Mouse (Mus musculus): ENCODE measurements around the gene Yipf4. TPM values are rescaled to one million over a fixed set of nuclear protein-coding genes. Genes with fewer than 3 reads are reported as not detected.

The Yipf4 gene
- total and polyA plus RNA-seq, 3 experiments = 28.9 to 77.7 (median 41.6) TPM

- DNase-seq (ENCODE audit: extremely low read depth) = peak; percentile 71
- in situ Hi-C loops (cut with MboI; ENCODE audit: low pct_ligation_motif_present, low pct_unique_long_range_greater_than_20kb, low sequenced_read_pairs) (no loop called here), dilution Hi-C loops (cut with MboI; ENCODE audit: extremely low pct_ligation_motif_present, extremely low pct_unique_long_range_greater_than_20kb, low sequenced_read_pairs) (no loop called here)
- TF ChIP-seq TBP (conservative IDR thresholded peaks at IDR 0.05; ENCODE audit: low read depth, low read length) = peak; percentile 88
- peak; percentile 75 for TF ChIP-seq ELF1 (IDR thresholded peaks at IDR 0.05; ENCODE audit: low read depth, low read length)
- TF ChIP-seq TCF12 (IDR thresholded peaks at IDR 0.05; ENCODE audit: low read depth, low read length) = no peak
- TF ChIP-seq IRF4 (IDR thresholded peaks at IDR 0.05; ENCODE audit: low read depth, low read length) = no peak
- TF ChIP-seq MAZ (IDR thresholded peaks at IDR 0.05; ENCODE audit: low read depth, low read length) = no peak
- TF ChIP-seq ZC3H11A (IDR thresholded peaks at IDR 0.05; ENCODE audit: low read depth, low read length) = no peak
- TF ChIP-seq MAFK (IDR thresholded peaks at IDR 0.05; ENCODE audit: insufficient replicate concordance, low read length) = no peak
- TF ChIP-seq E2F4 (IDR thresholded peaks at IDR 0.05; ENCODE audit: insufficient replicate concordance, low read depth, low read length) = no peak
- TF ChIP-seq RAD21 (IDR thresholded peaks at IDR 0.05; ENCODE audit: low read depth, low read length) = peak; percentile 6
- no peak for TF ChIP-seq EP300 (IDR thresholded peaks at IDR 0.05; ENCODE audit: low read length)
- TF ChIP-seq CHD1 (IDR thresholded peaks at IDR 0.05; ENCODE audit: low read depth, low read length) = no peak
- TF ChIP-seq SIN3A (IDR thresholded peaks at IDR 0.05; ENCODE audit: low read length) = no peak; the same call in 1 of the 2 replicates
- TF ChIP-seq BHLHE40 (IDR thresholded peaks at IDR 0.05; ENCODE audit: low read depth, low read length) = no peak
- no peak for TF ChIP-seq MYC (IDR thresholded peaks at IDR 0.05; ENCODE audit: low read depth, low read length)
- no peak for TF ChIP-seq MAX (IDR thresholded peaks at IDR 0.05; ENCODE audit: low read length)
- no peak for TF ChIP-seq POLR2AphosphoS2 (IDR thresholded peaks at IDR 0.05; ENCODE audit: low read depth, low read length)
- peak in 1 of 2 experiments; percentile 42; a peak in 2 of 4 replicates for TF ChIP-seq CTCF (conservative IDR thresholded peaks at IDR 0.05 in 1 of 2, IDR thresholded peaks at IDR 0.05 in 1 of 2; ENCODE audit: low read depth in 2 of 2, low read length in 2 of 2)
- no peak for TF ChIP-seq SMC3 (IDR thresholded peaks at IDR 0.05; ENCODE audit: low read depth, low read length)
- no peak for TF ChIP-seq ZKSCAN1 (IDR thresholded peaks at IDR 0.05; ENCODE audit: borderline replicate concordance, low read depth, low read length)
- TF ChIP-seq POLR2A (IDR thresholded peaks at IDR 0.05; ENCODE audit: low read depth, low read length) = no peak
- TF ChIP-seq RCOR1 (conservative IDR thresholded peaks at IDR 0.05; ENCODE audit: low read depth, low read length) = no peak
- TF ChIP-seq MXI1 (IDR thresholded peaks at IDR 0.05; ENCODE audit: low read depth, low read length) = no peak
- TF ChIP-seq HCFC1 (IDR thresholded peaks at IDR 0.05; ENCODE audit: low read depth, low read length) = no peak
- TF ChIP-seq JUND (conservative IDR thresholded peaks at IDR 0.05; ENCODE audit: low read depth, low read length) = no peak
- peaks cover 0 to 13% of the 10 kb centered on the region in 2 experiments for H3K36me3 ChIP-seq (replicated peaks in 1 of 2; ENCODE audit: control insufficient read depth in 1 of 2, insufficient read depth in 1 of 2, low read length in 1 of 2)
- no peak within 1 kb of the TSS for H3K27ac ChIP-seq (ENCODE audit: insufficient read depth, low read depth)
- H3K27me3 ChIP-seq (replicated peaks) = no peaks in the 10 kb centered on the region
- H3K9me3 ChIP-seq (replicated peaks; ENCODE audit: low read length) = peaks cover 2% of the 10 kb centered on the region
- peak within 1 kb of the TSS; percentile 35 to 62 (median 55) for H3K4me3 ChIP-seq (replicated peaks in 1 of 3; ENCODE audit: low read depth in 2 of 3, low read length in 2 of 3, poor library complexity in 1 of 3)
- peak within 1 kb of the TSS; percentile 7; the same call in 1 of the 2 replicates for H3K9ac ChIP-seq (ENCODE audit: insufficient read depth, low read depth)
- H3K4me2 ChIP-seq (ENCODE audit: insufficient read depth, low read depth, poor library complexity, severe bottlenecking) = peak within 1 kb of the TSS; percentile 60
- H3K4me1 ChIP-seq (ENCODE audit: control insufficient read depth in 1 of 2, insufficient read depth in 2 of 2) = peaks cover 2 to 25% of the 10 kb centered on the region in 2 experiments; a peak in 3 of 4 replicates
- H3K79me2 ChIP-seq (replicated peaks; ENCODE audit: control insufficient read depth, extremely low read depth, insufficient read depth, poor library complexity, severe bottlenecking) = no peaks in the 10 kb centered on the region
Observed at GRCm38 (mm10) chr17:74458711-74459408, 30.4 kb upstream of the Yipf4 start, which contains the start of gene Nlrc4. TSS of gene Nlrc4 (minus strand) at chr17:74459142.
